Mouse (Mus musculus) spleen, postnatal 10 days (tissue): Measurements from ENCODE around the gene Zdhhc3.
A peak's percentile ranks its signal among the peaks of the same experiment; 100 is the strongest.

Experiments
- DNase-seq, 2 experiments: peaks; one replicate each; pipeline ENCODE4 v3.0.0; 2021 to 2022; ENCODE audit warnings: low spot score in 2 of 2

Gene Zdhhc3

DNA sequence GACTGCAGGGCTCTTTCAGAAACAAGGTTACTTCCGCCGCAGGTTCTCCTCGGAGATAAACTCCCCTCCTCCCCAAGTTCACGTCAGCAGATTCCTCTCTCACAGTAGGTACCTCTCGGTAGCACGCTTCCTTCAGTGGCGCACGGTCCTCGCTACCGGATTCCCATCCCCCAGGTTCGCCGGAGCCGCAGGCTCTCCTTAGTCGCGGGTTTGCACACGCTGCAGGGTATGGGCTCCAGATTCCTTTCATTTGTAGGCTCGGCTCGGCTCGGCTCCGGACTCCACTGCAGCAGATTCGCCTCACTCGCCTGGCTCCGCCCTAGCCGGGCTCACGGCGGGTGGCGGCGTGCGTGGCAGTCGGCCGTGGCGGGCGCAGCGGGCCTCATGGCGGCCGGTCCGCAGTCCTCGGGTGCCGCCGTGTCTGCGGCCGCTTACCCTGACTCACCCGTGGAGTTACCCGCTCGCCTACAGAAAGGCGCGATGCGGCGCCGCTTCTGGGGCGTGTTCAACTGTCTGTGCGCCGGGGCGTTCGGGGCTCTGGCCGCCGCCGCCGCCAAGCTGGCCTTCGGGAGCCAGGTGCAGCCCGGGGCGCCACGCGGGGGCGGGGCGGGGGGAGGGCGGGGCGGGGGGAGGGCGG lies 91.9 kb downstream of the Zdhhc3 start, which contains the start of gene Tmem42:
Tmem42 (plus strand) TSS at position 332 of the 637 bp plus-strand sequence.
- DNase-seq, result peak; percentile 84 to 86
